Mouse (Mus musculus): ENCODE measurements at regions not wholly inside any gene's neighbourhood (a gene's known extent, or its start where the extent isn't known, plus 50 kb on each side); places are given as distances from the start of the nearest gene placed in this dataset.

DNA sequence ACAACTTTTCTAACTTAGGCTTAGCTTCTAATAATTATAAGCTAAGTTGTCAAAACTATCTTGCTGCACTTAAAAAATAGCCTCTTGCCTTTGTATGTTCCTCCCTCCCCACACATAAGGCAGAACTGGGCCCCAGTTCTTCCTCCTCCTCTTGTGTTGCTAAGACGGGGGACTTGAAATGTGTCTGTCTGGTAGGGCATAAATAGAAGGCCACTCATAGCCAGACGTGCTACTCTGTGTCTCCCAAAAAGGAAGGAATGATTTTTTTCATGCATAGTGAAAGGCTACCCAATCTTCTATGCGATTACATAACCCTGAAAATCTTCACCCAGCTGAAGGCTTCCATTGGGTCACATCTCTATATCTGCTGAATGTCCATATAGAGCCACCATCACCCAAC is 183.5 kb downstream of the Hsfy2 start:
- no peak for DNase-seq

GRCm38 (mm10) chr1:56442835-56443234 is 194.4 kb downstream of the Hsfy2 start:
- no peak for DNase-seq

DNA sequence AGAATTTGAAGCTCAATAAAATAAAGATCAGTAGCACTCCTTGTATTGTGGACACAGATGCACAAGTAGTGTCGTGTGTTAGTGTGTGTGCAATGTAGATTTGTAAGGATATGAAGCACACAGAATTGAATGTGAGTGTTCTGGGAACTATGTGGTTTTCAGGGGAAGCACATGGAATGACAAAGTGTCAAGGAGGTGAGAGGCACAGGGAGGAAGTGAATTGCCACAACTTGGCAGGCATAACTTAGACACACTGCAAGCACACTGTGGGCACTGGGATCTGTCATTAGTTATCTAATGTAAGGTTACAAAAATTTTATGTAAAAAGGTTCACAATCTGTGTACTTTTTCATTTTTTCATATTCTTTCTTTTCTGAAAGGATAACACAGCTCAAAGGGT is 230.4 kb downstream of the Hsfy2 start:
- DNase-seq: no peak

DNA sequence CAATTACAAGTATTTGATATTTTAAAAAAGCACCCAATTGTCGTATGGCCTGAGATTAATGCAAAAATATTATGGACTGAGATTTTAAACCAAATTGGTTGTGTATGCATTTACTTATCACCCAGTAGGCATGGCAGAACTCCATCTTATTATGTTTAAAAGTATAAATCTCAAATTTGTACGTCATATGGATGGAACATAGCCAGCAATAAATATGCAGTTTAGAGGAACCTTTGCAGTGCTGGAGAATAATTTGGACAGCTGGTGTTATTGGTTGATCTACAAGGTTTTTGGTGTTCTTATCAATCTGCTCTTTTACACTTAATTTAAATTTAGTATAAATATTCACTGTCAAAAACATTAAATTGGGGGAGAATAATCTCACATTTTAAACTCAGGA is 233.9 kb downstream of the Hsfy2 start:
- DNase-seq: no peak

- DNase-seq: no peak
These were observed 241.4 kb downstream of the Hsfy2 start for GRCm38 (mm10) chr1:56395832-56396231.

- no peak for DNase-seq
These were observed 250.1 kb downstream of the Hsfy2 start for GRCm38 (mm10) chr1:56387086-56387485.

GRCm38 (mm10) chr1:56366319-56366718 is 270.9 kb downstream of the Hsfy2 start:
- no peak for DNase-seq

GRCm38 (mm10) chr1:56360857-56361256 is 276.4 kb downstream of the Hsfy2 start:
- DNase-seq: no peak

- DNase-seq: no peak
These were observed 290.6 kb downstream of the Hsfy2 start for GRCm38 (mm10) chr1:56346638-56347037.

DNA sequence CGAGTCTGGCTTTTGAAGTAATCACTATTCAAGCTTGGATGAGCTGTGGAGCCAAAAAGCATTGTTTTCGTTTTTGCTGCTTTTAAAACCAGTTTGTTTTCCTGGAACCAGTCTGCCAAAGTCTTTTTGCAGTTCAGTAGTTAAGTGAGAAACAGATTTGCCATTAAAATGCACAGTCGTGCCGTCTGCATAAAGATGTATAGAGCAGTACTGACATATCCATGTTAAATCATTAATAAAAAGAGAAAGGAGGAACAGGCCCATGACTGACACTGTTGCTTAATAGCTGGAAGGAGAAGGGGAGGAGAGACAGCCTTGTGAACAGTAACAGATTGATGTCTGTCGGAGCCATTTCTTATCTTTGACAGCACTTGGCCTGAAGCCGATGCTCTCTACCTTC is 292.3 kb downstream of the Hsfy2 start:
- DNase-seq: no peak

DNA sequence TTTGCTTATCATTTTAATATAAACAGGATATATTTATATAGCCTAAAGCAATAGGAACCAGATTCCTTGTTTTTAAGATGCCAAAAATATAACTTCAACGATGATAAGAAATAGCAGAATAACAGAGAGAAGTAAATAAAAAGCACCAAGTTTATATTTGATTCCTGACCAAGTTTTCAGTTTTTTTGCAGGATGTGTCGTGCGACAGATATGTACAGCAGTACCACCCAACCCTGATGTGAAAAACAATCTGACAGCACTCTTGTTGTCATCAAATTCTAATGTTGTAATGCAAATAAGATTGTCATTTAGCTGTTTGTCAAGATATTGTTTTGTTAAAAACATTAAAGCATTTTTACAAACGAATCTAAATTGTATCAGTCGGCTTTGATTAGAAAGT is 309.9 kb downstream of the Hsfy2 start:
- DNase-seq: no peak

DNA sequence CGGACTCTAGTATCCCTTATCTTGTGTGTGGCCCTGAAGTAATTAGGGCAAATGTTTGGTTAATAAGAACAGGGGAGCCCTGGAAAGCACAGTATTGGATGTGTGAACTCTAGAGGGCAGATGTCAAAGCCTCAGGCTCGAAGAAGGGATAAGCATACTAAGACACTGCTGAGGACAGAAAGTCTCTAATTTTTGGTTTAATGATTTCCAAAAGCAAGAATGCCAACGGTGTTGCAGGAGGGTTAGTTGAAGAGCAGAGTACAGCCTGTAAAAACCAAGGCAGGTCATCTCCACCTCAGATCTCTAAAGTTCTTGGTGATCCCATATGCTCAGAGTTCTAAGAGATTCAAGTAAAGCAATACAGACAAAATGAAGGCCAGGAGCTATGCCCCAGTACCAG is 328.6 kb downstream of the Hsfy2 start:
- DNase-seq: no peak

DNA sequence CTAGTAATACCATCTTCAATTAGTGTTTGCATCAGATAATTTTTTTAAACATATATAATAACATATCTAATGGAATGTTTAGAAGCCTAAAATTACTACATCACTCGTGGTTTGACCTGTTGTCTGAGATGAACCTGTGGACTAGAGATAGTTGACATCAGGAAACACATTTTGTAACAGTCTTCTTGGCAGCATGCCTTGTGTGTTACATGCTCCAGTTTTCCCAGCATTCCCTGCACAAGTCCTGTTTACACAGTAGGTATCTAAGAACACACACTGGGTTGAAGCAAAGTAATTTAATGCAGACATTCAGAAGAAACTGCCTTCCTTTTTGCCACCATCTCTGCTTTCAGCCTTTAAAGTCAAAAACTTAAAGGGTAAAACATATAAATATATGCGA is 342.8 kb downstream of the Hsfy2 start:
- no peak for DNase-seq

DNA sequence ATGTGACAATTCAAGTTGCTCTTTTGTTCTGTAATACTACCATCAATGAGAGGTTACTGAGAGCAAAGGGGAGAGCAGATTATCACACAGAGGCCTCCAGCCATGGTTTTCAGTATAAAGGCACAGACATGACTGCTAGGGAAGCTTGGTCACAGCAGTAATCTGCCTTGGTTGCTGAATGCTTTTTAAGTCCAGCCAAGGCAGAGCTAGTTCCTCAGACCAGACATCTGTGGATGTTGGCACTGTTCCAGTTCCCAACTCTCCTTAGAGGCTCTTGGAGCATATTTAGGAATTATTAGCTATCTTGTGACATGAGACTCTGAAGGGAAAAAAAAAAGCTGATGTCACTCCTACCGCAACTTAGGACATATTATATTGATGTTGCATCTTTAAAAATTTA is 347.5 kb downstream of the Hsfy2 start:
- DNase-seq: peak; percentile 2 to 4

DNA sequence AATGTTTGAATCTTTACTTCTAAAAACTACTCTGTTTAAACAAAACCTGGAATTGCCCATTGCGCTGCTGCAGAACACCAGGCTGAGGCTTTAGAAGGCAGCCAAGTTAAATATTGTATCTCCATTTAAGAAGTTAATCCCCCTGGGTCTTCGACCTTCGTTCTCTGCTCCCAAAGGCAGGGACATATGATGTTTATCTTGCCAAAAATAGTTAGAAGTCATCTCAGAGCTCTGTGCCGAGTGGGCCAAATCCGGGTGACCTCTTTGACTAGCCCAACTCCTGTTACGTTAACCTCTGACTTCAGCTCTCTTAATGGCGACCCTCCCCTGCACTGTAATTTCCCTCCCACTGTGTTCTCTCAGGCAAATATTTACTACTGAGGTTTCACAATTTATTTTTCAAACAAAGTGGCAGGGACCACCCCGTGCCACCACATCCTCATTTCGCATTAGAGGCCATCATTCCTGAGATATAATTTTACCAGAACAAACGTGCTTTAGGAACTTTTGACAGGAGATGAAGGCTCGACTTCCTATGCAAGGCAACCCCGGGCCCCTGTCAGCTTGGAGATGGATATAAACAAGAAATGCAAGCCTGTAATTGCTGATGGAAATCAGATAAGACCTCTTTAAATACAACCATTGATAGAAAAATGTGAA is 350.7 kb downstream of the Hsfy2 start:
- no peak for DNase-seq

DNA sequence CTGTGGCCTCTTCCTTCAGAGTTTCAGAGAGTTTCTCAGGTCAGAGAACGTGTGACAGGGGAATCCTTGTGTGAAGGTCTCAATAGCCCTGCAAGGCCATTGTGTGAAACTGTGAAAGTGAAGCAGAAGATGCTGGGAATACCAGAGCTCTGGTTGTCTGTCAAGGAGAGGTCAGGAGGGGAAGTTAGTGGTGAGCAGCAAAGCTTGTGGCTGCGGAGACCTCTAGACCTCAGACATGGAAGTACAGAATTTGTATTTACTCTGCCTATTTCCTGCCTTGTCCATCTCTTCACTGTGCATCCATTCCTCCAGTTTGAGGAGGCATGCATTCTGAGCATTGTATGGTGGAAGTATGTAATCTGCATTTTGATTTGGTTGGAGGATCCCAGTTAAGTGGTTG is 375.5 kb downstream of the Hsfy2 start:
- no peak for DNase-seq

- no peak for DNase-seq
These were observed 376.5 kb downstream of the Hsfy2 start for GRCm38 (mm10) chr1:56260759-56261158.

- no peak for DNase-seq
These were observed 380.3 kb downstream of the Hsfy2 start for GRCm38 (mm10) chr1:56256839-56257490.

DNA sequence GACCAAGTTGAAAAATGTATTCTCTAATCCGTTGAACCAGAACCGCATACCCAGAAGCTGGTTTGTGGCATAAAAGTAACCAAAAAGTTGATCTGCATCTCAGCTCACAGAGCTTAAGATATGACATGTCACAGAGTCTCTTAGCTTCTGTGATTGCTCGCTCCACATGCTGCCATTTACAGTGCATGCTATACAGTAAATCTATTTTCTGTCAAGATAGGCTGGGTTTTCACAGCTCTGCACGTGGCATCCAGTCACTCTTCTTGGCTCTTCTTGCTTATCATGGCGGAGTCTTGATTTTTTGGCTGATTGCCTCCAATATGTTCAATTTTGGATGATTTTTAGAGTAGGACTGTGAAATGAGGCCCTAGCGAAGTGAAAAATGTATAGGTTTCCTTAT is 397.5 kb downstream of the Hsfy2 start:
- DNase-seq: no peak

DNA sequence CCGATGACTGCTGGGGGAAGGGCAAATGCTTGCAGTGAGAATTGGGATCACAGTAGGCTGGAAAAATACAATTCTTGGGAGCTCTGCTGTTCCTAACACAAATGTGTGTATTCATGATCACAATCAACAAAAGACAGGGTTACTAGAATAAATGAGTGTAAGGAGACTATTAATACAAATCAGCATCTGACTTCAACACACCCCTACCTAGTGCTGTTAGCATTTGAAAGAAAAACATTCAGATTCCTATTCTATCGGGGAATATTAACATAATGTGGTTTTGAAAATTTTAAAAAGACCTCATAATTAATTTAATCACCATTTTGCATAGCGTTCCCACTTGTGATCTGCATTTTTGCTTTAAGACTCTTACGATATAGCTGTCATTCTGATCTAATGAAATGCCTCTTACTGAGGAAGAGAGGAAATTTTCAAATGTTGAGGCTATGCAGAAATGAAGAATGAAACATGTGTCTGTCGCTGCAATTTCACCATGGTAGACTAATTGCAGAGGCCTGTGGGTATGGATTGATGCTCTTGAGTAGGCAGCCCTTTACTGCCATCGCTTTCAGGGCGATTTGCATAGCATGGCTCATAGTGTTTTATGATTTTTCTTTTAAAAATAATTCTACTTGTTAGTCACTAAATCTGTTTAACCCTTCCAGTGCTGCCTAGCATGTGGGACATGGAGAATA is 410.8 kb downstream of the Hsfy2 start:
- no peak for DNase-seq

- no peak for DNase-seq
These were observed 417.5 kb downstream of the Hsfy2 start for GRCm38 (mm10) chr1:56219700-56220099.

DNA sequence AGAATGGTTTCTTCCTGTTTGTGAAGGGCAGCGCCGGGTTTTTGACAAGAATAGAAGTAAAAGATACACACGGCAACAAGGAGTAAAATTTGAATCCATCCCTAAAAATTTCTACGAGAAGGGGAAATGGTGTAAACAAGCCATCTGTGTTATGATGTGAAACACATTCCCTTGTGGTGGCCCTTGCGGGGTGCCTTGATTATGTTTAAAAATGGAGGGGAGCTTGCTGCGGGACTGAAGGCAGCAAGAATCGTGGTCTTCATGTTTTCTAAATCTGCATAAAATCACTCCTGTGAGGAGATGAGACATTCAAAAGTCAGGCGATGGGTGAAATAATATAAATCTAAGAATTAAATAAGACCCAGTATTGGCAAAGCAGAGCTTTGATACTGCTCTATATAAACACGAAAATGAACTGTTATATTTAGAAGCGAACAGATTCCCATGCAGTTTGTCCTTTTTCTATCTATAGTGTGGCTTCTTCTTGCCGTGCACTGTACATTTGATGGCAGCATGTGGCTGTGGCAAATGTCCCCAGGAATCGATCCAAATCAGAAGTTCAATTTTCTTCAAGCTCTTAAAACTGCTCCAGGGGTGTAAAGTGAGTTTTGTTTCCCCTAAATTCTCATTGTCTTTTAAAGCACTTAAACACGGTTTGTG is 426.4 kb downstream of the Hsfy2 start:
- DNase-seq: no peak

- DNase-seq: no peak
These were observed 430.5 kb downstream of the Hsfy2 start for GRCm38 (mm10) chr1:56206615-56207267.

Data from cerebellum, adult 18-20 months (tissue).